Mouse (Mus musculus): ENCODE measurements at regions not wholly inside any gene's neighbourhood (a gene's known extent, or its start where the extent isn't known, plus 50 kb on each side); places are given as distances from the start of the nearest gene placed in this dataset.

DNA sequence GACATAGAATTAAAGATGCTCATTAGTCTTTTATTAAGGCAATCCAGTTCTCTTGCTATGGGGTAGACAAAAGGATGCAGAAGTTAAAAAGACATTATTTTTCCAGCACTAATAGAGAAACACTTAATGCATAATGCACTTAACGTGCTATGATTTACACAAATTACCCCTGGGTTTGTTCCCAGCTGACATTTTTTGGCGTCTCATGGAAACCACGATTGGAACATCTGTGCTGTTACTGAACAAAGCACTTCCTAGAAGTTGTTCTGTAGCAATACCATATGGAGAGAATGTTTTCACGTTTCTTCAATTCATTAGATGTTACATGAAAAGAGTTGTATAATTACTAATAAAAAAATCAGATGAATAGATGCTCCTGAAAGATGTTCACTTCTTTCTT, 635.2 kb downstream of the Gm597 start:
- no peak for DNase-seq (ENCODE audit: low spot score)

DNA sequence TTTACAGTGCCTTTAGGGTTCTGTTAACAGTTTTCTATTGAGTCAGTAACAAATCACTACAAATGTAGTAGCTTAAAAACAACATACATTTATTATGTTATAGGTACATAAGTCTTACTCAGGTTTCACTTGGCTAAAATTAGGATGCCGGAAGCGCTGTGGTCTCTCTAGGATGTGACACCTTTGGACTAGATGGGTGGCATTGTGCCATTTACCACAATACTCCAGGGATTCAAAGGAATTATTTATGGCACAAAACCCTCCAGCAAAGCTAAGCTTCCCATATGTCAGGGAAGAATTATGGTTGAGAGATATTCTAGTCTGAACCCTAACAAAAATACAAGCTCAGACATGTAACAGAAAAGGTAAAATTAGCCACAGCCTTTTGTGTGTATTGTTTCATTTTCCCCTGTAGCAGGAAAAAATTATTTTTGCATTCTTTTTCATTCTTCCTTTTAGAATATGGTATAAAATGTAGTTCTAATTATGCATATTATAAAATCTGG, 678.0 kb downstream of the Gm597 start:
- DNase-seq (ENCODE audit: low spot score) = no peak

DNA sequence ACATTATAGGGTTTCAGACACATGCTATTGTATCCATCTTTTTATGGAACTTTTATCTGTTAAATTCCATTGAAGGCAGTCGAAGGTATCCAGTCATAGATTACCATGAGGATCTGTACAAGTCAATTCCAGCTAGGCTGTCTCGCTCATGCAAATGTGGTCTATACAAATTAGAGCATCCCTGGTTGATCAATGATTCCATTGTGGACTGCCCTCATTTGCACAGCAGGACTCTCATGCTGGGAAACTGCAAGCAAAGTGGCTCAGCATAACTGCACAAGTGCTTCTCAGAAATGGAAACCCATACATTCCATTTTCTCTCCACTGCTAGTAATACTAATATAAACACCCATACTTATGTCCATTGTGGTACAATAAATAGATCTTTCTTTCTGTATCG, 695.6 kb downstream of the Gm597 start:
- DNase-seq (ENCODE audit: low spot score) = no peak

DNA sequence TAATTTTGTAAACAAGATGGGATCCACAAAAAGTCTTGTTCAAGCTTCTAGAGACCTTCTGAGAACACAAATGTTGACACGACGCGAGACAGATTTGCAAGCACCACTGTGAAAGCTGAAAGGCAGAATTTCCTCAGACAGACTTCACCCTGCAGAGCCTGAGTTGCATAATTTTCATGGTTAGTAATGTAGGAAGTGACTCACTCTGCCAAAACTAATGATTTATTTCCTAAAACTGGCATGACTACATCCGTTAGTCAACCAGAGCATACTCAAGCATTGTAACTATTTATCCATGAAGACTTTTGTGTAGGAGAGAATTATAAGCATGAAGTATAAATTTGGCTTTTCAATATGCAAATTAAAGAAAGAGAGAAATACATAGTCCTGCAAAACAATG, 726.1 kb downstream of the Gm597 start:
- no peak for DNase-seq (ENCODE audit: low spot score)

DNA sequence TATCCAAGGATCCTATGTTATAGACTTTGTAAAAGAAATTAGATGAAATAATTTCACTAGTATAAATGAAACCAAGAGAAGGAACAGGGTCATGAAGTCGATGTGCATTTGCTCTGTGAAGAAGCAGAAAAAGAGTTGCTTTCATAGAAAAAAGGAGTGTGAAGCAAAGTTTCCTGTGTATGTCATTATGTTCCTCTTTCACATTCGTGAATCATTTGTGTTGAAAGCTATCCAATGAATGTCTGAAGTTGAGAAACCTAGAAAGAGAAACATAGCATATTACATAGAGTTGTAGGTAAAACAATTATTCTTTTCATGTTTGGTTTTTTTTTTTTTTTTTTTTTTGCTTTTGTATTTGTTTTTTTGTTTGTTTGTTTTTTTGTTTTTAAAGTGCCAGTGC, 732.1 kb downstream of the Gm597 start:
- no peak for DNase-seq (ENCODE audit: low spot score)

DNA sequence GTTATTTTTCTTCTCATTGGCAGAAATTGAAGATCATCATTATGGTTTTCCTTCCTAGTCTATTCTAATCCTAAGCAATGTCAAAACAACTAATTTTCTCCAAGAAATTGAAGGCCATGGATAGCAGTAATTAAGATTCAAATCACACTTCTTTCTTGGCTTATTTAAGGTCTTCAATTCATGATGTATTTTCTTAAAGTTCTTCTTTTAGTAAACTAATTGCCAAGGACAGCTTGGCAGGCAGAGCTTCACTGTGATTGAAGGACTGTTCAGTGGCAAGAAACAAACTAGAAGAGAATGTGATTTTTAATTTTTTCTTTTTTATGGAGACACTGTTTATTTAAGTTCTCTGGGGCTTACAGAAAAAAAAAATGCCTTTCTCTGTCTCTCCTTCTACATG, 732.7 kb downstream of the Gm597 start:
- DNase-seq (ENCODE audit: low spot score) = no peak

DNA sequence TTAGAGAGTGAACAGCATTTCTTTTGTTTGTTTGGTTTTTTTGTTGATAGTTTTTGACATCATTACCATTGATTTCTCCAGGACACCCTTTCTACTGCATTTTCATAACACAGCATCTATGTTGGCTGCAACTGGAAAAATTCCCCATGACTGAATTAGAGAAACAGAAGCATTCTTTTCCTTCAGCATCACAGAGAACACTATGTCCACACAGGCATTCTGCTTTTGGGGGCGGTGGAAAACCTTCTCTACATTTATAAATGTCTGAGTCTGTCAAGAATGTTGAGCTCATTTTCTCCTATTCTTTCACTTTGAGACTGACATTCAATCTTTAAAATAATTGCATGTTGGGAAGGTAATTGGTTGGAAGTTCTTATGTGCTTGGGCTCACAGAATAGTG, 734.4 kb downstream of the Gm597 start:
- no peak for DNase-seq (ENCODE audit: low spot score)

DNA sequence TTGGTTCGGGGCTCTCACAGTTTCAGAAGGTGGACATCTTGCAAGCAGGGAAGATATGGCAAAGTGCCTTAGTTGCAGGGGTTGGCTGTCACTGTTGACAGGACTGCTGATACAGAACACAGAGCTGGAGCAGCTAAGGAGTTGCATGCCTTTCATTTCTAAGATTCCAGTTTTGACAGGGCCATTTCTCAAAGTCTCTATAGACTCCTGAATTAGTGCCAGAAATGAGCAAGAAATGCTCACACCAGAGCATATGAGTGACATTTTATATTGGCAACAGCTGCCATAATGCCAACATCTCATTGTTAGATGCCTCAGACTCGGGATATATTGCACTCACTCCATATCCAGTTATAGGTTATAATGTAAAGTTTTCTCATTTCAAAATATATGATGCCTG, 754.3 kb downstream of the Gm597 start:
- peak; percentile 8 for DNase-seq (ENCODE audit: low spot score)

DNA sequence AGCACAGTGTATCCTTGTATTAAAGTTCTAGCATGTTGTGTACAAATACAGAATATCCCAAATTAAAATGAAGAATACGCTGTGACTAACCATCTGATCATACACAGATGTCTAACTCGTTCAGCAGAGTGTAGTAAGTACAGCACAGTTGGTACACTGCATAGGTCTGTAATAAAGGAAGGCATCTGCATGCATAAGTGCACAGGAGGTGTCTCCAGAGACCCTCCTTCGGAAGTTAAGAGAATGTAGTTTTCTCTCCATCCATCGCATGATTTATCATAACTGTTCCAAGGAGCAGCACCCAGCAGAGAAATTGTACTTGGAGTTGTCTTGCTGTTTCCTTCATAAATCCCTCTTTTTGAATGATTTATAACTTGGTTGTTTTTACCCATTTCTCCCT, 781.6 kb downstream of the Gm597 start:
- DNase-seq (ENCODE audit: low spot score) = no peak

DNA sequence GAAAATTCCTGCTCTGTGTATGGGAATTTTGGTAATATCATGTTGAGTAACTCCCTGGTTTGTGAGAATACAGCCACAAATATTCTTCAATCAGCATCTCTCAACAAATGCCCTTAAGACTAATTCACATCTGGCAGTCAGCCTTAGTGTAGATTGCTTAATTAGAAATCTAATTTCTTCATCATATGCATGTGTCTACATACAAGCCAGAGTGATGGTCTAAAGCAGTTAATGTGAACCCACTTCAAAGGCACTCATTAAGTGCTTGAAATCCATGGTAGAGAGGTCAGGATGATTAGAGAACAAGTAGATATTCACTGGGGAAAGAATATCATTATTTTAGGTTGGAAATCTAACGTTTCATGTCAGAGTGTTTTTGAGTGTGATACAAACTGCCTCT, 816.7 kb downstream of the Gm597 start:
- no peak for DNase-seq (ENCODE audit: low spot score)
